Mouse (Mus musculus): ENCODE measurements at regions not wholly inside any gene's neighbourhood (a gene's known extent, or its start where the extent isn't known, plus 50 kb on each side); places are given as distances from the start of the nearest gene placed in this dataset.

GRCm38 (mm10) chr14:104038628-104039325, 194.6 kb upstream of the Ednrb start:
- H3K4me2 ChIP-seq (ENCODE audit: low read depth, low read length): peak overlapping the region; percentile 43
- 0 out of 2 replicates have a peak, but pooled peaks cover 3% of the 10 kb centered on the region for H3K27me3 ChIP-seq (ENCODE audit: insufficient read depth, low read length)
- ATAC-seq (peak; percentile 84), DNase-seq (ENCODE audit: low spot score) (peak; percentile 92)
- H3K9ac ChIP-seq (replicated peaks; ENCODE audit: low read length): no peak overlapping the region
- TF ChIP-seq CTCF (IDR thresholded peaks at IDR 0.05; ENCODE audit: low read depth): peak; percentile 93
- H3K9me3 ChIP-seq (ENCODE audit: low read length): no peaks in the 10 kb centered on the region
- H3K4me3 ChIP-seq (ENCODE audit: low read length): no peak overlapping the region; the same call in 1 of the 2 replicates
- H3K4me1 ChIP-seq (ENCODE audit: insufficient read depth, low read length): no peaks in the 10 kb centered on the region
- no peaks in the 10 kb centered on the region for H3K36me3 ChIP-seq (ENCODE audit: insufficient read depth, low read length)
- WGBS: 12% methylated on average over 13 of the region's 13 CpGs
- H3K27ac ChIP-seq: no peak overlapping the region

- no peaks in the 10 kb centered on the region for H3K4me1 ChIP-seq (ENCODE audit: insufficient read depth, low read length)
- H3K9me3 ChIP-seq (ENCODE audit: low read length): no peaks in the 10 kb centered on the region
- no peak overlapping the region for H3K27ac ChIP-seq
- H3K9ac ChIP-seq (replicated peaks; ENCODE audit: low read length): no peak overlapping the region
- no peaks in the 10 kb centered on the region for H3K36me3 ChIP-seq (ENCODE audit: insufficient read depth, low read length)
- WGBS: 51% methylated on average over 1 of the region's 1 CpGs
- TF ChIP-seq CTCF (IDR thresholded peaks at IDR 0.05; ENCODE audit: low read depth): peak; percentile 76
- ATAC-seq (peak; percentile 58; the same call in 1 of the 2 replicates), DNase-seq (ENCODE audit: low spot score) (peak; percentile 78)
- no peak overlapping the region for H3K4me3 ChIP-seq (ENCODE audit: low read length)
- H3K4me2 ChIP-seq (ENCODE audit: low read depth, low read length): no peak overlapping the region
- H3K27me3 ChIP-seq (ENCODE audit: insufficient read depth, low read length): 0 out of 2 replicates have a peak, but pooled peaks cover 3% of the 10 kb centered on the region
These were observed 189.4 kb upstream of the Ednrb start for GRCm38 (mm10) chr14:104033606-104034005.

- no peak overlapping the region for H3K4me3 ChIP-seq (ENCODE audit: low read length)
- H3K4me1 ChIP-seq (ENCODE audit: insufficient read depth, low read length): no peaks in the 10 kb centered on the region
- DNase-seq (ENCODE audit: low spot score) (peak; percentile 20), ATAC-seq (no peak)
- 32% methylated on average over 11 of the region's 11 CpGs for WGBS
- H3K4me2 ChIP-seq (ENCODE audit: low read depth, low read length): 0 out of 2 replicates have a peak overlapping the region, but pooled peaks have one; percentile 17
- H3K27me3 ChIP-seq (ENCODE audit: insufficient read depth, low read length): no peaks in the 10 kb centered on the region
- H3K27ac ChIP-seq: no peak overlapping the region
- H3K9ac ChIP-seq (replicated peaks; ENCODE audit: low read length): no peak overlapping the region
- TF ChIP-seq CTCF (IDR thresholded peaks at IDR 0.05; ENCODE audit: low read depth): no peak
- no peaks in the 10 kb centered on the region for H3K36me3 ChIP-seq (ENCODE audit: insufficient read depth, low read length)
- no peaks in the 10 kb centered on the region for H3K9me3 ChIP-seq (ENCODE audit: low read length)
These were observed 186.7 kb upstream of the Ednrb start for GRCm38 (mm10) chr14:104030784-104031470.

- Histone ChIP-seq H3K4me3 (ENCODE audit: low read length) (no peak overlapping the region), H3K9ac (replicated peaks; ENCODE audit: low read length) (no peak overlapping the region), H3K9me3 (ENCODE audit: low read length) (no peaks in the 10 kb centered on the region), H3K27ac (no peak overlapping the region), H3K4me1 (ENCODE audit: insufficient read depth, low read length) (no peaks in the 10 kb centered on the region), H3K36me3 (ENCODE audit: insufficient read depth, low read length) (no peaks in the 10 kb centered on the region), H3K27me3 (ENCODE audit: insufficient read depth, low read length) (no peaks in the 10 kb centered on the region), H3K4me2 (ENCODE audit: low read depth, low read length) (peak overlapping the region; percentile 14; the same call in 1 of the 2 replicates)
- ATAC-seq: no peak
- DNase-seq (ENCODE audit: low spot score): peak; percentile 45
- 29% methylated on average over 20 of the region's 20 CpGs for WGBS
- TF ChIP-seq CTCF (IDR thresholded peaks at IDR 0.05; ENCODE audit: low read depth): no peak
These were observed 185.7 kb upstream of the Ednrb start for GRCm38 (mm10) chr14:104029668-104030530.

GRCm38 (mm10) chr14:104027900-104028285, 183.7 kb upstream of the Ednrb start:
- Histone ChIP-seq H3K4me1 (ENCODE audit: insufficient read depth, low read length) (no peaks in the 10 kb centered on the region), H3K27ac (no peak overlapping the region), H3K27me3 (ENCODE audit: insufficient read depth, low read length) (no peaks in the 10 kb centered on the region), H3K36me3 (ENCODE audit: insufficient read depth, low read length) (no peaks in the 10 kb centered on the region), H3K9me3 (ENCODE audit: low read length) (no peaks in the 10 kb centered on the region), H3K9ac (replicated peaks; ENCODE audit: low read length) (no peak overlapping the region), H3K4me2 (ENCODE audit: low read depth, low read length) (no peak overlapping the region), H3K4me3 (ENCODE audit: low read length) (no peak overlapping the region)
- 77% methylated on average over 8 of the region's 8 CpGs for WGBS
- DNase-seq (ENCODE audit: low spot score): no peak
- no peak for TF ChIP-seq CTCF (IDR thresholded peaks at IDR 0.05; ENCODE audit: low read depth)
- ATAC-seq: no peak

DNA sequence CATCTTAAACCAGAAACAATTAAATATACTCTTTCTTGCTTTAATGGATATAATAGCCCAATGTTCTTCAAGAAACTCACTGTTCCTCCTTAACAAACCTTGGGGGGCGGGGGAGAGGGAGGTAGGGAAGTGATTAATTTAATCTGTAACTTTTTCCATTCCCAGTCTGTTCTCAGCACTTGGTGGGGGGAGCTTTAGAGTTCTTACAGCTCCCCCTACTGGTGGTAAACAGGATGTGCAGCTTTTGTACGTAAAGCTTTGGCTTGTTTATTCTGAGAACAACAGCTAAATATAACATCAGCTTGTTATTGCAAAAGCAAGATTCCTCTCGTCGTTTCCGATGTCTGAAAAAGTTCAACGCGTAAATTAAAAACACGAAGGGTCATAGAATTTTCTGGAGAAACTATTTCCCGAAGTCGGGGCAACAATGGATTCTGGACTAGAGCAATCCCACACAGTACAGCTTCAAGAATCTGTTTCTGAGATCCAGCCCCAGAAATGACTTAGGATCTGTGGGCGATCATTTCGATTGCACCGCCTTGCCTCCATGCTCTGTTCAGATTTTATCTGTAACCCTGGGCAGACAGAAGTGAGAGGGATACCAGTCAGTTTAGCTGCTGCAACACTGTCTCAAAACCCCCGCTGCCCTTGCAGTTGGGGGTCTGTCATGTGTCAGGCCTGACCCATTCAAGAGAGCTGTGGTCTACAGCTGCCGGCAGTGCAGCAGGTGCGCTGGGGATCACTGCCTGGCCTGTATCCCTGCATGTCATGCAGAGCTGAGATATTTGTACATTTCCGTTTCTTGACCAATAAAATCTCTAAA, 183.1 kb upstream of the Ednrb start:
- Histone ChIP-seq H3K4me2 (ENCODE audit: low read depth, low read length) (peak overlapping the region; percentile 40; the same call in 1 of the 2 replicates), H3K4me3 (ENCODE audit: low read length) (no peak overlapping the region), H3K9me3 (ENCODE audit: low read length) (no peaks in the 10 kb centered on the region), H3K9ac (replicated peaks; ENCODE audit: low read length) (no peak overlapping the region), H3K27me3 (ENCODE audit: insufficient read depth, low read length) (no peaks in the 10 kb centered on the region), H3K4me1 (ENCODE audit: insufficient read depth, low read length) (no peaks in the 10 kb centered on the region), H3K27ac (no peak overlapping the region), H3K36me3 (ENCODE audit: insufficient read depth, low read length) (no peaks in the 10 kb centered on the region)
- peak; percentile 90 for DNase-seq (ENCODE audit: low spot score)
- peak; percentile 80 for ATAC-seq
- peak; percentile 87 for TF ChIP-seq CTCF (IDR thresholded peaks at IDR 0.05; ENCODE audit: low read depth)
- WGBS: 18% methylated on average over 17 of the region's 17 CpGs

All from hindbrain, postnatal 0 days (tissue).